Mouse (Mus musculus): ENCODE data around the gene Agtr1a. TPM values are rescaled to one million over a fixed set of nuclear protein-coding genes. Genes with fewer than 3 reads are reported as not detected.
A peak's percentile ranks its signal among the peaks of the same experiment; 100 is the strongest.

Gene Agtr1a
- 4.2 and 4.6 TPM in 2 replicates for polyA plus RNA-seq (2016; fragmentation: Nextera tagmentation; extraction: Ambion mirVana)

GRCm38 (mm10) chr13:30336148-30336801 is at the start of gene Agtr1a:
TSS of gene Agtr1a (plus strand) at chr13:30336441.
- peak within 1 kb of the TSS; percentile 46; the same call in 1 of the 2 replicates for H3K9ac ChIP-seq
- peaks cover 20% of the 10 kb centered on the region for H3K27me3 ChIP-seq (replicated peaks)
- H3K4me1 ChIP-seq: 0 out of 2 replicates have a peak, but pooled peaks cover 6% of the 10 kb centered on the region
- ATAC-seq: peak; percentile 68
- no peak within 1 kb of the TSS for H3K27ac ChIP-seq
- no peaks in the 10 kb centered on the region for H3K36me3 ChIP-seq
- WGBS (ENCODE audit: insufficient replicate concordance): 2% methylated on average over 32 of the region's 33 CpGs
- H3K9me3 ChIP-seq (replicated peaks): no peaks in the 10 kb centered on the region
- H3K4me3 ChIP-seq: peak within 1 kb of the TSS; percentile 50
- peak within 1 kb of the TSS; percentile 65 for H3K4me2 ChIP-seq

- WGBS (ENCODE audit: insufficient replicate concordance): 66% methylated on average over 4 of the region's 4 CpGs
- Histone ChIP-seq H3K4me1 (no peaks in the 10 kb centered on the region), H3K4me2 (no peak overlapping the region), H3K27ac (no peak overlapping the region), H3K4me3 (no peak overlapping the region), H3K27me3 (replicated peaks) (no peaks in the 10 kb centered on the region), H3K9ac (no peak overlapping the region), H3K9me3 (replicated peaks) (no peaks in the 10 kb centered on the region), H3K36me3 (no peaks in the 10 kb centered on the region)
- no peak for ATAC-seq
These were observed 26.0 kb upstream of the Agtr1a start for GRCm38 (mm10) chr13:30310221-30310620.

- WGBS (ENCODE audit: insufficient replicate concordance): 77% methylated on average over 11 of the region's 11 CpGs
- no peak overlapping the region for H3K4me3 ChIP-seq
- H3K36me3 ChIP-seq: no peaks in the 10 kb centered on the region
- no peaks in the 10 kb centered on the region for H3K4me1 ChIP-seq
- H3K27ac ChIP-seq: no peak overlapping the region
- no peak overlapping the region for H3K4me2 ChIP-seq
- no peaks in the 10 kb centered on the region for H3K9me3 ChIP-seq (replicated peaks)
- no peak for ATAC-seq
- H3K9ac ChIP-seq: no peak overlapping the region
- no peaks in the 10 kb centered on the region for H3K27me3 ChIP-seq (replicated peaks)
These were observed 11.4 kb upstream of the Agtr1a start for GRCm38 (mm10) chr13:30324669-30325346.

DNA sequence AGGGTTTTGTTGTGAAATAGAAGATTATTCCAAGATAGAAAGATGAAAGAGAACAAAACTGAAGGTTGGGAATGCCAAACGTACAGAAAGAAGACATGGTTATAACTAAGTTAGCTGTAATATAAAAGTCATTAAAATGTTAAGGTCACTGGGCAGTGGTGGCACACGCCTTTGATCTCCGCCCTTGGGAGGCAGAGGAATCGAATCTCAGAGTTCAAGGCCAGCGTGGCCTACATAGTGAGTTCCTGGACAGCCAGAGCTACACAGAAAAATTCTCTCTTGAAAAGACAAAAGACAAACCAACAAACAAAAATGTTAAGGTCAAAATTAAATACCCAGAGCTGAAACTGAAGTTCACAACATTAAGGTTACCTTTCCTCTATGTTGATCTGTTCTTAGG is 5.2 kb upstream of the Agtr1a start:
- WGBS (ENCODE audit: insufficient replicate concordance): 61% methylated on average over 5 of the region's 5 CpGs

DNA sequence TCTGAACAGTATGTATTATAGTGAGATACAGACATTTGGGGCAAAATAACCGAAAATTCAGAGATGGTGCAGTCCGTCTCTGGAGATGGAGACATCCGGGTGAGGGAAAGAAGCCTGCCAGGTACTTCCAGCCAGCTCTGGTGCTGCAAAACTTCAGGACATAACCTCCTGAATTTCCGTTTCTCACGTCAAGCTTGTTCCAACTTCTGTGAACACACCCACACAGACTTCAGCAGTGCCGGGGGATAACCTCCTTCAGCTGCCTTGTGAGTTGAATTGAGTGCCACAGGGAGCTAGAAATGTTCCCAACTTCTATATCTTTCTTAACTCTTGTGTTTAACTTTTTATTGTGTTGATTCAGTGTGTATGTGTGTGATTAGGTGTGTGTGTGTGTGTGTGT is 4.4 kb upstream of the Agtr1a start:
- ATAC-seq: no peak
- H3K9ac ChIP-seq: no peak overlapping the region
- no peaks in the 10 kb centered on the region for H3K9me3 ChIP-seq (replicated peaks)
- H3K4me3 ChIP-seq: no peak overlapping the region
- H3K27ac ChIP-seq: no peak overlapping the region
- 0 out of 2 replicates have a peak, but pooled peaks cover 6% of the 10 kb centered on the region for H3K4me1 ChIP-seq
- no peaks in the 10 kb centered on the region for H3K36me3 ChIP-seq
- WGBS (ENCODE audit: insufficient replicate concordance): 67% methylated on average over 6 of the region's 6 CpGs
- peaks cover 16% of the 10 kb centered on the region for H3K27me3 ChIP-seq (replicated peaks)
- no peak overlapping the region for H3K4me2 ChIP-seq

More for the DNA sequence above, 5.2 kb upstream of the Agtr1a start:
- Histone ChIP-seq H3K36me3 (no peaks in the 10 kb centered on the region), H3K4me2 (no peak overlapping the region), H3K4me1 (no peaks in the 10 kb centered on the region), H3K4me3 (no peak overlapping the region), H3K27me3 (replicated peaks) (peaks cover 9% of the 10 kb centered on the region), H3K9me3 (replicated peaks) (no peaks in the 10 kb centered on the region), H3K9ac (no peak overlapping the region), H3K27ac (no peak overlapping the region)
- ATAC-seq: no peak

- Histone ChIP-seq H3K9me3 (replicated peaks) (no peaks in the 10 kb centered on the region), H3K27me3 (replicated peaks) (peaks cover 20% of the 10 kb centered on the region), H3K36me3 (no peaks in the 10 kb centered on the region), H3K4me2 (no peak overlapping the region), H3K4me3 (no peak overlapping the region), H3K4me1 (0 out of 2 replicates have a peak, but pooled peaks cover 6% of the 10 kb centered on the region), H3K27ac (no peak overlapping the region), H3K9ac (no peak overlapping the region)
- no peak for ATAC-seq
- 56% methylated on average over 5 of the region's 5 CpGs for WGBS (ENCODE audit: insufficient replicate concordance)
These were observed 3.7 kb upstream of the Agtr1a start for GRCm38 (mm10) chr13:30332581-30332980.

GRCm38 (mm10) chr13:30334667-30335066 is 1.6 kb upstream of the Agtr1a start:
- H3K9ac ChIP-seq: no peak overlapping the region
- H3K4me1 ChIP-seq: 0 out of 2 replicates have a peak, but pooled peaks cover 6% of the 10 kb centered on the region
- no peaks in the 10 kb centered on the region for H3K36me3 ChIP-seq
- ATAC-seq: no peak
- H3K27ac ChIP-seq: no peak overlapping the region
- H3K9me3 ChIP-seq (replicated peaks): no peaks in the 10 kb centered on the region
- no peak overlapping the region for H3K4me3 ChIP-seq
- H3K4me2 ChIP-seq: no peak overlapping the region
- H3K27me3 ChIP-seq (replicated peaks): peaks cover 20% of the 10 kb centered on the region
- 44% methylated on average over 3 of the region's 3 CpGs for WGBS (ENCODE audit: insufficient replicate concordance)

DNA sequence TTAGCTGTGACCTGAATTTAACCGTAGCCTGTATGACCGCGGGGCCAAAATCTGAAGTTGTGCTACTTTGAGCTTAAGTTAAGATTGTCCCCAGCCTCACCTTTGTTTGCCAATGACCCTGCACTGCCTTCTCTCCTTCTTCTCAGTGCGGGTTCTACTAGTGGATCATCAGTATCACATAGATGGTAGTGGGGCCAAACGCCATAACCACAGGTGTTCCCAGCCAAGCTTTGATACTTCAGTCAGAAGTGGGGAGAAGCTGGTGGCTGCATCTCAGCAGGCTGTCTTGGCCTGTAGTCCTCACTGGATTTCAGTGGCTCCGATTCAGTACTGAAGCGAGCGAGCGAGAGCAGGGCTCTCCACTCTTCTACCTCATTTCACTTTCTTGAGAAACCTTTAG is 672 bp downstream of the Agtr1a start:
- Histone ChIP-seq H3K4me2 (peak overlapping the region; percentile 65), H3K9ac (0 out of 2 replicates have a peak overlapping the region, but pooled peaks have one; percentile 46), H3K4me1 (0 out of 2 replicates have a peak, but pooled peaks cover 6% of the 10 kb centered on the region), H3K27me3 (replicated peaks) (peaks cover 20% of the 10 kb centered on the region), H3K4me3 (peak overlapping the region; percentile 50), H3K36me3 (no peaks in the 10 kb centered on the region), H3K27ac (no peak overlapping the region), H3K9me3 (replicated peaks) (no peaks in the 10 kb centered on the region)
- 24% methylated on average over 9 of the region's 9 CpGs for WGBS (ENCODE audit: insufficient replicate concordance)
- no peak for ATAC-seq

DNA sequence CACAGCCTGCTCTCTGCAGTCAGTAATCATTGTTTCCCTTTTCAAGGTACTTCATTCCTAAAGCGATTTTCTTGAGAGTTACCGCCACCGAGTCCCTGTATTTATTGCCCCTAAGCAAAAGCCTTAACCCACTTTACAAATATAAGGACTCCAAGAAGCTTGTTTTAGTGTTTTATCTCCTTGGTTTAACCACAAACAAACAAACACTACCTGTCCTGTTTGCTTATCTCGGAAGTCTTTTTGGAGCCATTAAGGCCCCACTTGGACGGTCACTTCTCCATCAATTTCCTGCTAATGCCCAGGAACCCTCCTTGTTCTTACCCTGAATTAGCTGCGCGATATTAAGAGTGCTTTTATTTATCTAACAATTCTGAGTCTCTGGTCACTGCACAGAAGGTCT is 1.4 kb downstream of the Agtr1a start:
- Histone ChIP-seq H3K27ac (no peak overlapping the region), H3K4me3 (no peak overlapping the region), H3K36me3 (no peaks in the 10 kb centered on the region), H3K4me1 (0 out of 2 replicates have a peak, but pooled peaks cover 6% of the 10 kb centered on the region), H3K9ac (no peak overlapping the region), H3K27me3 (replicated peaks) (peaks cover 20% of the 10 kb centered on the region), H3K9me3 (replicated peaks) (no peaks in the 10 kb centered on the region), H3K4me2 (no peak overlapping the region)
- no peak for ATAC-seq
- 60% methylated on average over 7 of the region's 7 CpGs for WGBS (ENCODE audit: insufficient replicate concordance)

DNA sequence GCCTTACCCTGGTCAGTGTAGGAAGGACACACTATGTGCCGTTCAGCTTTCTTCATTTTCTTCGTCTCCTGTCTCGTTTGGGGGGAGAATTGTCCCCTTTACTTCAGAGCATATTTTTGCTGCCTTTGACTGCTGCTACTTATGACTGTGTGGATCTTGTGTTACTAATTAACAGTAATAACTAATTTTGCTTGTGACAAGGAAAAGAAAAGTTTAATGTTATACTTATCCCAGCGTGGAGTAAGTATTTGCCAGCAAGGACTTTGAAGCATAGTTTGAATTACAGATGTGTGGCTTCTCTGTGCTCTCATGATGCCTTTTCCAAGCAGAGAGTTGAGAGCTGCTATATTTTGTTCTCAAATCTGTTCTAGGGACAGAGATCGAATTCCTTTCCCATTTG is 2.3 kb downstream of the Agtr1a start:
- ATAC-seq: no peak

GRCm38 (mm10) chr13:30339927-30340326 is 3.7 kb downstream of the Agtr1a start:
- H3K9me3 ChIP-seq (replicated peaks): no peaks in the 10 kb centered on the region
- H3K4me2 ChIP-seq: no peak overlapping the region
- 0 out of 2 replicates have a peak, but pooled peaks cover 6% of the 10 kb centered on the region for H3K4me1 ChIP-seq
- no peak overlapping the region for H3K4me3 ChIP-seq
- WGBS (ENCODE audit: insufficient replicate concordance): 79% methylated on average over 8 of the region's 8 CpGs
- no peak overlapping the region for H3K9ac ChIP-seq
- no peak overlapping the region for H3K27ac ChIP-seq
- no peaks in the 10 kb centered on the region for H3K36me3 ChIP-seq
- no peak for ATAC-seq
- peaks cover 16% of the 10 kb centered on the region for H3K27me3 ChIP-seq (replicated peaks)

More for the DNA sequence above, 2.3 kb downstream of the Agtr1a start:
- H3K4me2 ChIP-seq: no peak overlapping the region
- H3K36me3 ChIP-seq: no peaks in the 10 kb centered on the region
- H3K4me3 ChIP-seq: no peak overlapping the region
- H3K9ac ChIP-seq: no peak overlapping the region
- 72% methylated on average over 5 of the region's 5 CpGs for whole genome bisulfite sequencing (ENCODE audit: insufficient replicate concordance)
- H3K9me3 ChIP-seq (replicated peaks): no peaks in the 10 kb centered on the region
- H3K4me1 ChIP-seq: 0 out of 2 replicates have a peak, but pooled peaks cover 6% of the 10 kb centered on the region
- no peak overlapping the region for H3K27ac ChIP-seq
- H3K27me3 ChIP-seq (replicated peaks): peaks cover 20% of the 10 kb centered on the region
